Mouse (Mus musculus): Measurements from ENCODE around the gene Tdgf1.

GRCm38 (mm10) chr9:110993281-110993709, 47.3 kb upstream of the Tdgf1 start:
- TF ChIP-seq POLR2A (IDR thresholded peaks at IDR 0.05; ENCODE audit: insufficient read depth, low read length), result no peak
- TF ChIP-seq CTCF (IDR thresholded peaks at IDR 0.05; ENCODE audit: low read depth, low read length), result no peak
- TF ChIP-seq EP300 (IDR thresholded peaks at IDR 0.05; ENCODE audit: insufficient read depth, low read depth, low read length), result no peak
